Mouse (Mus musculus) limb, embryonic 13.5 days (tissue): ENCODE results near the gene Tlnrd1. TPM values are rescaled to one million over a fixed set of nuclear protein-coding genes. Genes with fewer than 3 reads are reported as not detected.

Experiments used
- ATAC-seq: fragments of 200-750 bp; cut with Nextera tagmentation; 2 replicates; pipeline ENCODE4 v1.8.0; 2017; ENCODE audit warnings: low read depth, moderate number of reproducible peaks, moderate TSS enrichment; ENCODE audit not compliant: low FRiP score
- H3K27ac ChIP-seq: fragments of 300-500 bp; sonication (generic); 2 replicates; pipeline ENCODE4 v1.5.1; 2015; ENCODE audit warnings: inconsistent platforms, mild to moderate bottlenecking, moderate library complexity
- H3K27me3 ChIP-seq: fragments of 300-500 bp; sonication (generic); 2 replicates; pipeline ENCODE4 v1.6.1; 2015; ENCODE audit warnings: mild to moderate bottlenecking, inconsistent platforms
- H3K36me3 ChIP-seq: fragments of 300-500 bp; sonication (generic); 2 replicates; pipeline ENCODE4 v1.6.1; 2015; ENCODE audit warnings: inconsistent platforms, mild to moderate bottlenecking, moderate library complexity
- H3K4me1 ChIP-seq: fragments of 300-500 bp; sonication (generic); 2 replicates; pipeline ENCODE4 v1.6.1; 2015; ENCODE audit warnings: inconsistent platforms
- H3K4me2 ChIP-seq: fragments of 300-500 bp; sonication (generic); replicated peaks from 2 replicates; pipeline ENCODE4 v1.6.1; 2015; ENCODE audit warnings: inconsistent platforms, mild to moderate bottlenecking, moderate library complexity
- H3K4me3 ChIP-seq: fragments of 300-500 bp; sonication (generic); 2 replicates; pipeline ENCODE4 v1.5.1; 2015; ENCODE audit warnings: moderate library complexity, mild to moderate bottlenecking, inconsistent platforms
- H3K9ac ChIP-seq: fragments of 300-500 bp; sonication (generic); 2 replicates; pipeline ENCODE4 v1.6.1; 2015; ENCODE audit warnings: mild to moderate bottlenecking, inconsistent platforms
- H3K9me3 ChIP-seq: fragments of 300-500 bp; sonication (generic); 2 replicates; pipeline ENCODE4 v1.6.1; 2016; ENCODE audit warnings: inconsistent platforms
- WGBS: fragments of 180-500 bp; shearing (Covaris S2); methylation state at CpG from one replicate; pipeline ENCODE4 v1.1.7; 2015; 5-methylcytosine and 5-hydroxymethylcytosine counted together
- polyA plus RNA-seq: library from polyadenylated mRNA; unstranded; fragments of >200 nt; fragmentation: Nextera tagmentation; extraction: Ambion mirVana; gene quantifications from 2 replicates; pipeline ENCODE4 v1.2.1, GENCODE M21; 2015

Tlnrd1 gene
- polyA plus RNA-seq, 1 experiment from 2014 or later, result 10.0 TPM

DNA sequence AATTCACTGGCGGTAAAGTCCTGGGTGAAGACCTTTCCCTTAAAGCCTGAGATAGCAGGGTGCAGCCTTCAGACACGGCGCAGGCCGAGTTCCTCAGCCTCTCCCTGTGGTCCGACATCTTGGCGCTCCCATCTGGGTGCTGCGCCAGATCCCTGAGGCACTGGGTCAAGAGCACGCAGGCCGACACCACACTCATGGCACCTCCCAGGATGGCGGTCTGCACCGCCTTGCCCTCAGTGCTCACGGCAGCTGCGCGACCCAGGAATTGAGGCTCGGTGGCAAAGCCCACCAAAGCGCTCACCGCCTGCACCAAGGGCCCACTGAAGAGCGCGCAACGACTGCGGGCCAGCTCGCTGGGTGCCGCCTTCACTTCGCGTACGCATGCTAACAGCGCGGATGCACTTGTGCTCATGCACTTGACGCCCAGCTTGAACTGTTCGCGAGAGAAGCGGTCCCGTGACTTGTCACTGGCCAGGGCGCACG, 1.9 kb downstream of the Tlnrd1 start:
- Histone ChIP-seq H3K9me3 (no peaks in the 10 kb centered on the region), H3K4me3 (peak overlapping the region; percentile 68), H3K27ac (no peak overlapping the region), H3K4me1 (peaks cover 63% of the 10 kb centered on the region), H3K9ac (peak overlapping the region; percentile 92), H3K36me3 (peaks cover 14% of the 10 kb centered on the region), H3K4me2 (peak overlapping the region; percentile 96), H3K27me3 (no peaks in the 10 kb centered on the region)
- WGBS, result 82% methylated on average over 35 of the region's 35 CpGs
- no peak for ATAC-seq

DNA sequence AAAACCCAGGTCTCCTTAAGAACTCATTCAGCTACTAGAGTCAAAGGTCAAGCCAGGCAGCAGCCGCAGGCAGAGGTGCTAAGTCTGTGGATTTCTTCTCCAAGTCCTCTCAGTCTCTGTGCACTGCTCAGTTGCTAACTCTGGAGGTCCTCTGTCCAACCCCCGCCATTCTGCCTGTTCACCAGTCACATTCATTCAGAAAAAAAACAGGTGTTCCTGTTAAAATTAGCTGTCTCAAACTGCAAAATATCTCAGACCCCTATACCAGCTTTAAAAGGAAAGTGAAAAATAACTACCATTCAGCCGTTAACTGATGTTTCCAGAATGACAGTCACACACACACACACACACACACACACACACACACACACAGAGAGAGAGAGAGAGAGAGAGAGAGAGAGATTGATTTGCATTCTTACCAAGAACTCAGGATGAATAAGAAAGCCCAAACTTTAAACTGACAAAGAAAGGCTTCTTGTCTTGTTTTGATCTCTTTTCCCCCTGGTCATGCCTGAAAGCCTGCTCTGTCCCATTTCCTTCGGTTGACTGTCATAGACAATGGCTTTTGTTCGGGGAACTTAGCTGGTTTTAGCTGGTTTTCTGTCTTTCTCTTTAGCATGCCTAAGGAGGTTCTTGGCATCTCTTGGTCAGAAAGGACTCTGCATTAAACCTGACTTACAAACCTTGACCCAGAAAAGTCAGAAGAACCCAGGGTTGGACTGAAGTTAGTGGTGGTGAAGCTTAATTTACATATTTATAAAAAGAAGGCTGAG, 5.2 kb downstream of the Tlnrd1 start:
- H3K27me3 ChIP-seq, result no peaks in the 10 kb centered on the region
- ATAC-seq, result no peak
- peak overlapping the region; percentile 35 for H3K4me2 ChIP-seq
- peaks cover 28% of the 10 kb centered on the region for H3K36me3 ChIP-seq
- no peak overlapping the region for H3K27ac ChIP-seq
- H3K4me3 ChIP-seq, result no peak overlapping the region
- no peaks in the 10 kb centered on the region for H3K9me3 ChIP-seq
- 23% methylated on average over 5 of the region's 5 CpGs for WGBS
- no peak overlapping the region for H3K9ac ChIP-seq
- peaks cover 53% of the 10 kb centered on the region for H3K4me1 ChIP-seq

DNA sequence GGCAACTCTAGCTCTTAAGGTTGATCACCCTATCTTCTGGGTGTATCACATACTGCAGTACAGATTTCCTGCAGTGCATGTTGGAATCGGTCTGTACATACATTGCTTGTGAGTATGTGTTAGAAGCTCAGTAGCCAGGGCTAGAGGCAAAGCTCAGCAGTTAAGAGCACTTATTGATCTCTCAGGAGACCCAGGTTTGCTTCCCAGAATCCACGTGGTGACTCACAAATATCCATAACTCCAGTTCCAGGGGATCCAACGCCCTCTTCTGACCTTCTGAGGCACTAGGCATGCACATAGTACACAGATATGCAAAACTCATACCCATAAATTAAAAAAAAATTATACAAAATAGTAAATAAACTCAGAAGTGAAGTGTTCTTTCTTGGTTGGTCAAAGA, 7.0 kb downstream of the Tlnrd1 start:
- Histone ChIP-seq H3K4me3 (no peak overlapping the region), H3K9me3 (no peaks in the 10 kb centered on the region), H3K4me2 (no peak overlapping the region), H3K36me3 (peaks cover 23% of the 10 kb centered on the region), H3K4me1 (peaks cover 45% of the 10 kb centered on the region), H3K9ac (no peak overlapping the region), H3K27ac (no peak overlapping the region), H3K27me3 (no peaks in the 10 kb centered on the region)
- ATAC-seq, result no peak
- 76% methylated on average over 3 of the region's 3 CpGs for WGBS

DNA sequence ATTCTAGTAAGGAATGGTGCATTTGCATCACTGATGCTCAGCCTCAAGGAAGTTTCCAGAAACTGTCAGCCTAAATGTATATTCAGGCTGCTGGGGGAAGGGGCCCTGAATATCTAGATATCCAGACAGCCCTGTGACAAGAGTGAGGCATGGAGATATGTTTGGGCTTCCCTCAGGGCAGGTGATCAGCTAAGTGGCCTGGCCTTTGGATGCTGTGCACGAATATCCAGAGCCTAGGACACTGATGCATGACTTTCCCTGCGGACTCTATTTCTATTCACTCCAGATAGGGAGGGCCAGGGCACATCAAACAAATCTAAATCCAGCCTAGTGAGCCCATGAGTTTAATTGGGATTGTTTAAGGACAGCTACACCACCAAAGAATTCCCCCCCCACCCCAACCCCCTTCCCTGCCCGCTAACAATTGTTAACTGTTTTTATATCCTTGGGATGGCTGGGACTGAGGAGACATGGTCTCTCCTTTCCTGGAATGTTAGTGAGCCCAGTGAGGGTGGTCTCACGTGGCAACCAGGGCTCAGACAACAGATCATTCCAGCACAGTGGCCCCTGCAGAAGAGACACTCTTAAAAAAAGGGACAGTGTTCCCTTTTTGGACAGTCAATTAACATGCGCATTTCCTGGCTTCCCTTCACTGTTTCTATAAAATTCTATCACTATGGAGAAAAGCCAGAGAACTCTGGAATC, 14.1 kb downstream of the Tlnrd1 start:
- no peaks in the 10 kb centered on the region for H3K4me1 ChIP-seq
- H3K9me3 ChIP-seq, result no peaks in the 10 kb centered on the region
- WGBS, result 41% methylated on average over 5 of the region's 5 CpGs
- ATAC-seq, result no peak
- no peak overlapping the region for H3K4me2 ChIP-seq
- no peak overlapping the region for H3K9ac ChIP-seq
- no peak overlapping the region for H3K4me3 ChIP-seq
- H3K27ac ChIP-seq, result no peak overlapping the region
- H3K36me3 ChIP-seq, result no peaks in the 10 kb centered on the region
- no peaks in the 10 kb centered on the region for H3K27me3 ChIP-seq

DNA sequence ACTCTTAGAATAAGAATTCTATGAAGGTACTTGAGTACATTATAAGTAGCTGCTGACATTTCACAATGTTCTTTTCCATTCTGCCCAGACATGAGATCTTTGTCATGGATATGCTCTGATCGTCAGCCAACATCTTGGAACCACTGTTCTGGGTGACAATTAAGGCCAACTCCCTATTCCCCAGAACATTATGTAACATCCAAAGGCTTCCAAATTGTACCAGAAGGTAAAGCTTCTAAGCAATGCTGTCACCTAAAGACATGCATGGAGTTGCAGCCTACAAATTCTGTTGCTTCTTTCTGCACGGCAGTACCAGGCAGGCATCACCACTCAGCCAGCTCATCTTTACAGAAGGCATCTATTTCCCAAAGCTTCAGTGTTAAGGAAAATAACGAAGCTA, 15.9 kb downstream of the Tlnrd1 start:
- WGBS, result 89% methylated on average over 3 of the region's 3 CpGs
- Histone ChIP-seq H3K4me2 (no peak overlapping the region), H3K4me1 (no peaks in the 10 kb centered on the region), H3K27me3 (no peaks in the 10 kb centered on the region), H3K9ac (no peak overlapping the region), H3K9me3 (no peaks in the 10 kb centered on the region), H3K27ac (no peak overlapping the region), H3K4me3 (no peak overlapping the region), H3K36me3 (no peaks in the 10 kb centered on the region)
- no peak for ATAC-seq

DNA sequence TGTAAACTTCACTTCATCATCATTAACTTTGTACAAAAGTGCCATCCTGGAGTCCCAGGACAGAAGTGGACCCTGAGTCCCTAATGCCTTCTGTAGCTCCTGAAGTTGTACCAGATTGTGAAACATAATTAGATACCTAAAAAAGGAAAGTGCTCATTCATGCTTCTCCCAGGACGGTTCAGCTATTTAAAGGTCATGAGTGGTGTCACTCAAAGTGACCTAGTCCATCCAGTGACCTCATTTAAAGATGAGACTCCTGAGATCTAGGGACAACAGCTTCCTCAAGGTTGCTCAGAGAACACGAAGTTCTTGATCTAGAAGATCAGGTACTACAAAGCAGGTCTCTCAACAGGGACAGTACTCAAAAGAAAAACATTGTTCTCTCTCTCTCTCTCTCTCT, 20.6 kb downstream of the Tlnrd1 start:
- WGBS, result 52% methylated on average over 2 of the region's 2 CpGs
- no peak overlapping the region for H3K27ac ChIP-seq

DNA sequence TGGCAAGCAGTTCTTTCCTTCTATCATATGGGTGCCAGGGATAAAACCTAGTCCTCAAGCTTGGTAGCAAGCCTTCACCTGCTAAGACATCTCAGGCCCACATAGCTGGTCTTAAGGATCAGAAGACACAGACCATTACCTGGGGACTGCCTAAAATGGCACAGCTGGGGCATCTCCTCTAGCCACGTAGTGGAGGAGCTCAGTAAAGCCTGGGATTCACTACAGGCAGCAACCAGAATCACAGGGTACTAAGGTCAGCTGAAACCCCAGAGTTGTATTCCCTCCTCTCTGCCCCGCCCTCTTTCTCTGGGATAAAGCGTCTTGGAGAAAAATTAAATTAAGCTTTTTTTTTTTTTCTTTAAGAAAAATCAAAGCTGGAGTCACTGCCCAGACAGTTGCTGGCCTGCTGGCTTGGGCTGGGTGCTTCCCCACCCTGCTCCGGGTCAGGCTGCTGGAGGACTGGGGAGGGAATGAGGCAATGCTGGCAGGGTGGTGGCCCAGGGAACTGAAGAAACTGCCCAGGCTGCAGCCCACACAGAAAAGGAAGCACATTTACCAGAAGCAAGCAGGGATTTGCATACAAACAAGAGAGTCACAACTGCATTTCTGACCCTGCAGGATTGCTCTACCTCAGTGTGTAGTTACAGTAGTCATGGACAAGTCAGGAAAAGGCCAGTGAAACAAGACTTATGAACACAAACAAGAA, 24.6 kb downstream of the Tlnrd1 start:
- Histone ChIP-seq H3K4me2 (no peak overlapping the region), H3K4me1 (no peaks in the 10 kb centered on the region), H3K27ac (no peak overlapping the region), H3K27me3 (no peaks in the 10 kb centered on the region), H3K36me3 (no peaks in the 10 kb centered on the region), H3K9me3 (no peaks in the 10 kb centered on the region), H3K4me3 (no peak overlapping the region), H3K9ac (no peak overlapping the region)
- ATAC-seq, result no peak
- 63% methylated on average over 4 of the region's 4 CpGs for WGBS

More for the DNA sequence above, 20.6 kb downstream of the Tlnrd1 start:
- H3K27me3 ChIP-seq, result no peaks in the 10 kb centered on the region
- no peaks in the 10 kb centered on the region for H3K4me1 ChIP-seq
- no peak overlapping the region for H3K4me2 ChIP-seq
- ATAC-seq, result no peak
- no peaks in the 10 kb centered on the region for H3K36me3 ChIP-seq
- H3K9me3 ChIP-seq, result no peaks in the 10 kb centered on the region
- no peak overlapping the region for H3K9ac ChIP-seq
- no peak overlapping the region for H3K4me3 ChIP-seq

DNA sequence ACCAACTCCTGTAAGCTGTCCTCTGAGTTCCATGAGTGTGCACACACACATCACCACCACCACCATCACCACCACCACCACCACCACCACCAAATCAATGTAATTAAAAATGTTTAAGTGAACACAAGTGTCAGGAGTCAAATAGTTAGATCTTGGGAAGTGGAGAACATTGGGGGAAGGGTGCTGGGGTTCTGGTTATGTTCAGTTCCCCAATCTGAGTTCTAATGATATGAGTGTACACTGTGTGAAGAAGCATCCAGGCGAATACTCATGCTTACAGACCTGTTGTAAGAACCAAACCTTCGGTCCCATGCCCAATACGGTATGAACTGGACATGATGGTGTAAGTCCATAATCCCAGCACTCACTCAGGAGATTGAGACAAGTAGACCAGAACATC, 26.2 kb downstream of the Tlnrd1 start:
- H3K36me3 ChIP-seq, result no peaks in the 10 kb centered on the region
- WGBS, result 88% methylated on average over 3 of the region's 3 CpGs

DNA sequence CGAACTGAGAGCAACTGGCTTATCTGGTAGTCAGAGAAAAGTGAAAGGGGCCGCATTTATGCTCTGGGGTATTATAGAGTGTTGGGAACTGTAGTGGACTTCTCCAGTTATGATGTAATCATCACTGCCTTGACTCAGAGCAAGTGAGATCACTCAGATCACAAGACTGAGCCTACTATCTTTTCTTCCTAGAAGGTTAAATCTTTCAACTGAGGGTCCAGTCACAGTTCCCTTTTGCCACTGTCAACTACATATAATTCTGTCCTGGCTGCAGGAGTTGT, 27.0 kb downstream of the Tlnrd1 start:
- H3K9ac ChIP-seq, result no peak overlapping the region
- WGBS, result 83% methylated on average over 2 of the region's 2 CpGs
- no peak overlapping the region for H3K27ac ChIP-seq
- ATAC-seq, result no peak
- H3K4me2 ChIP-seq, result no peak overlapping the region
- no peaks in the 10 kb centered on the region for H3K9me3 ChIP-seq
- H3K4me3 ChIP-seq, result no peak overlapping the region
- no peaks in the 10 kb centered on the region for H3K36me3 ChIP-seq
- no peaks in the 10 kb centered on the region for H3K27me3 ChIP-seq
- H3K4me1 ChIP-seq, result peaks cover 6% of the 10 kb centered on the region

More for the DNA sequence above, 26.2 kb downstream of the Tlnrd1 start:
- no peak for ATAC-seq
- H3K9ac ChIP-seq, result no peak overlapping the region
- no peaks in the 10 kb centered on the region for H3K4me1 ChIP-seq
- H3K9me3 ChIP-seq, result no peaks in the 10 kb centered on the region
- no peaks in the 10 kb centered on the region for H3K27me3 ChIP-seq
- H3K27ac ChIP-seq, result no peak overlapping the region
- H3K4me3 ChIP-seq, result no peak overlapping the region
- H3K4me2 ChIP-seq, result no peak overlapping the region

DNA sequence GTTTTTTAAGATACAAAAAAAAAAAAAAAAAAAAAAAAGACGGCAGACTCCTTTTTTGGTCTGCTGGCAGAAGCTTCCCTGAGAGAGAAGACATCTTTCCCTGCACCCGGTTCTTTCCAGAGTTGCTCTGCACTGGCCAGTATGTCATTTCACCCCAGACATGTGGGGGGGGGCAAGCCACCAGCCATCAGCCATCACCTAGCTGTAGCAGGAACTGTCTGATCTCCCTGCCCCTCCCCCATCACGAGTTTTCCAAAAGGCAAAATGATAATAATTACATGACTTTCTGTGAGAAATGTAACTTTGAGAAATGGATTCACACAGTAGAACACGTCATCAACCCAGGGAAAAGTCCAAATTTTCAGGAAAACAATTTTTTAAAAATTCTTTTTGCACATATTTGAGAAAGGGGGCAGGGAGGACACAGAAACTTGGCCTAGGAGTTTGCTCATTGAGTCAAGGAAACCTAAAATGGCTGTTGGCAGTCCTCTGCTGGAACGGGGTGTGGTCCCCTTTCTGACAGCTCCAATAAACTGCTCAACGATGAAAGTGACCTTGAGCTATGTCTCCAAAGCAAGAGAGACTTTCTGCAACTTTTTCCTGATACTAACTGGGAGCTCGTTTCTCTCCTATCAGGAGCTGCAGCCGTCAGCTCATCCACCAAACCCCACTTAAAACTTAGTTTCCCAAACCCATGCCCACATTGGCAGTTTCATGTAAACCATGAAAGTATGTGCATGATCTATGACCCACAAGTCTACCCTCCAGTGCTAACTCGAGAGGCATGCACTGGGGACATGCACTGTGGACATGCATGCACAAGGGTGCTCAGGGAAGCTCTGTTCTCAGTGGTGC, 27.5 kb downstream of the Tlnrd1 start:
- Histone ChIP-seq H3K9ac (no peak overlapping the region), H3K27ac (no peak overlapping the region), H3K36me3 (no peaks in the 10 kb centered on the region), H3K27me3 (no peaks in the 10 kb centered on the region), H3K9me3 (no peaks in the 10 kb centered on the region), H3K4me2 (no peak overlapping the region), H3K4me3 (no peak overlapping the region), H3K4me1 (peaks cover 12% of the 10 kb centered on the region)
- no peak for ATAC-seq
- 69% methylated on average over 9 of the region's 9 CpGs for whole genome bisulfite sequencing

DNA sequence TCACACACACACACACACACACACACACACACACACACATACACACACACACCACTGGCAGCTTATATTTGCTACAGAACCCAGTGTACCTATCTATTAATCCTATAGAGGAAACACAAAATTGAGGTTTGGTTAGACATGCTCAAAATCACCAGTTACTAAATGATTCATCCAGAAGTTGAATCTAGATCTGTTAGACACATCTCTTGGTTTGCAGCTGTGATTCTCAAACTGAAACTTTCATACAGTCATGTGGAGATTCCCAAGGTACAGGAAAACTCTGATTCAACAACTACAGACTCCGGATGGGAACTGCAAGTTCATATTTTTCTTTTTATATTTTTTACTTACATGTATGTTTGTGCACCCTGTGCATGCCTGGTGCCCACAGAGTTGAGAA, 28.9 kb downstream of the Tlnrd1 start:
- H3K4me3 ChIP-seq, result no peak overlapping the region
- H3K4me1 ChIP-seq, result peaks cover 13% of the 10 kb centered on the region
- ATAC-seq, result no peak
- WGBS, result 89% methylated on average over 1 of the region's 1 CpGs
- H3K36me3 ChIP-seq, result no peaks in the 10 kb centered on the region
- no peak overlapping the region for H3K27ac ChIP-seq
- H3K27me3 ChIP-seq, result no peaks in the 10 kb centered on the region
- no peaks in the 10 kb centered on the region for H3K9me3 ChIP-seq
- no peak overlapping the region for H3K4me2 ChIP-seq
- H3K9ac ChIP-seq, result no peak overlapping the region
